Mouse (Mus musculus) forebrain, postnatal 0 days (tissue): ENCODE measurements at regions not wholly inside any gene's neighbourhood (a gene's known extent, or its start where the extent isn't known, plus 50 kb on each side); places are given as distances from the start of the nearest gene placed in this dataset.

Experiments
- ATAC-seq: fragments of 200-750 bp; cut with Nextera tagmentation; 2 replicates; pipeline ENCODE4 v1.8.0; 2017; ENCODE audit warnings: mild to moderate bottlenecking, moderate library complexity
- DNase-seq: peaks from one replicate; pipeline ENCODE4 v3.0.0-alpha.2; 2015
- H3K27ac ChIP-seq: fragments of 300-500 bp; sonication (generic); 2 replicates; pipeline ENCODE4 v1.5.1; 2014; ENCODE audit warnings: low read depth, mild to moderate bottlenecking, antibody characterized with exemption, low read length, moderate library complexity, mixed read lengths
- H3K27me3 ChIP-seq: fragments of 300-500 bp; sonication (generic); 2 replicates; pipeline ENCODE4 v1.6.1; 2014; ENCODE audit warnings: mild to moderate bottlenecking, low read length, mixed read lengths; ENCODE audit not compliant: insufficient read depth
- H3K36me3 ChIP-seq: fragments of 300-500 bp; sonication (generic); 2 replicates; pipeline ENCODE4 v1.6.1; 2014; ENCODE audit warnings: mild to moderate bottlenecking, moderate library complexity; ENCODE audit not compliant: insufficient read depth
- H3K4me1 ChIP-seq: fragments of 300-500 bp; sonication (generic); 2 replicates; pipeline ENCODE4 v1.6.1; 2014; ENCODE audit warnings: antibody characterized with exemption; ENCODE audit not compliant: insufficient read depth
- H3K4me2 ChIP-seq: fragments of 300-500 bp; sonication (generic); 2 replicates; pipeline ENCODE4 v1.6.1; 2014; ENCODE audit warnings: low read depth, mild to moderate bottlenecking, moderate library complexity
- H3K4me3 ChIP-seq: fragments of 300-500 bp; sonication (generic); 2 replicates; pipeline ENCODE4 v1.5.1; 2014; ENCODE audit warnings: low read depth, low read length, mixed read lengths
- H3K9ac ChIP-seq: fragments of 300-500 bp; sonication (generic); 2 replicates; pipeline ENCODE4 v1.6.1; 2014; ENCODE audit warnings: mild to moderate bottlenecking
- H3K9me3 ChIP-seq: fragments of 300-500 bp; sonication (generic); 2 replicates; pipeline ENCODE4 v1.6.1; 2016; ENCODE audit warnings: low read length
- CTCF ChIP-seq: sonication (generic); IDR thresholded peaks from 2 replicates; pipeline ENCODE4 v1.5.1; 2016; ENCODE audit warnings: antibody characterized with exemption, control low read depth, low read depth
- WGBS: fragments of 180-500 bp; shearing (Covaris S2); extraction: QIAGEN DNeasy Blood & Tissue Kit; methylation state at CpG from one replicate; pipeline ENCODE4 v1.1.7; 2014; 5-methylcytosine and 5-hydroxymethylcytosine counted together

GRCm38 (mm10) chr9:91752935-91753334 lies 387.3 kb upstream of the Zic1 start:
- Histone ChIP-seq H3K9me3 (no peaks in the 10 kb centered on the region), H3K4me2 (no peak overlapping the region), H3K27me3 (no peaks in the 10 kb centered on the region), H3K4me3 (no peak overlapping the region), H3K36me3 (no peaks in the 10 kb centered on the region), H3K9ac (no peak overlapping the region), H3K4me1 (no peaks in the 10 kb centered on the region), H3K27ac (no peak overlapping the region)
- 61% methylated on average over 1 of the region's 1 CpGs for WGBS
- ATAC-seq (no peak), DNase-seq (no peak)
- TF ChIP-seq CTCF = no peak

- Histone ChIP-seq H3K36me3 (no peaks in the 10 kb centered on the region), H3K4me3 (no peak overlapping the region), H3K27me3 (no peaks in the 10 kb centered on the region), H3K27ac (no peak overlapping the region), H3K9me3 (no peaks in the 10 kb centered on the region), H3K4me2 (no peak overlapping the region), H3K9ac (no peak overlapping the region), H3K4me1 (no peaks in the 10 kb centered on the region)
- ATAC-seq (no peak), DNase-seq (no peak)
- no peak for TF ChIP-seq CTCF
- 63% methylated on average over 5 of the region's 5 CpGs for WGBS
These were observed 345.5 kb upstream of the Zic1 start for GRCm38 (mm10) chr9:91711106-91711505.

DNA sequence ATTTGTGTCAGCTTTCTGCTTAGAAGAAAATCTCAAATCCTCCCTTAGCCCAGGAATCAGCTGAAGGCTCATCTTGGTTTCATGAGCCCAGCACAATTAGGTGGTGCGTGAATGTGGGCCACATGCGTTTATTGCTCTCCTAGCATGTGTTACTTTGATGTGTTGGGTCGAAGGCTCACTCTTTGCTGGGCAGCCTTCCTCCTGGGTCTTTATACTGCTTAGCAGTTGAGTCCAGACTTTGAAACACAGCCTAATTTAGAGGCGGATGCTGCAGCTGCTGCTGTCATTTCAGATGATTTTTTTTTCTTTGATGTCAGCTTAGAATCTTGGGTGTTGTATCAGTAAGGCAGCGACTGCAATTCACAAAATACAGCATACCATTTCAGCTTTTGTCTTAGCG lies 315.2 kb upstream of the Zic1 start:
- ATAC-seq = no peak
- no peak for TF ChIP-seq CTCF
- H3K4me1 ChIP-seq = no peaks in the 10 kb centered on the region
- H3K36me3 ChIP-seq = no peaks in the 10 kb centered on the region
- 44% methylated on average over 6 of the region's 6 CpGs for WGBS
- no peaks in the 10 kb centered on the region for H3K9me3 ChIP-seq
- H3K4me2 ChIP-seq = no peak overlapping the region
- no peaks in the 10 kb centered on the region for H3K27me3 ChIP-seq
- H3K4me3 ChIP-seq = no peak overlapping the region
- H3K27ac ChIP-seq = no peak overlapping the region
- H3K9ac ChIP-seq = no peak overlapping the region
- DNase-seq = no peak

DNA sequence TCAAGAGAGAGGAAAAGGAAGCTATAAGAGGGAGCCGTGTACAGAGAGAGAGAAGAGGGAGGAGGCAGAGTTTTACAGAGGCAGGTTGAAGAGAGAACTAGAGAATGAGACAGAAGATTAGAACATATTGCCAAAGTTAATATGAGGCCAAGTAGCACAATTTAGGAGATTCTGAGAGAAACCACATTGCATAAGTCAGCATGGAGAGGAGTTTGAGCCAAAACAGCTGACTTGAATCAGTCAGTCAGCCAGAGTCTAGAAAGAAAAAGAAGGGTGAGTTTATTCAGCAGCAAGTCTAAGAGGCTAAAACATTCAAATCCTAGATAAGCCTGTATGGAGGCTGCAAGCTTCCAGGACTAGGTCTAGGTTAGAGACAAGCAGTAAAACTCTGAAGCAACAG lies 301.1 kb upstream of the Zic1 start:
- no peak overlapping the region for H3K4me3 ChIP-seq
- H3K9ac ChIP-seq = no peak overlapping the region
- no peaks in the 10 kb centered on the region for H3K27me3 ChIP-seq
- WGBS = 88% methylated on average over 1 of the region's 1 CpGs
- H3K4me2 ChIP-seq = no peak overlapping the region
- no peak for DNase-seq
- H3K27ac ChIP-seq = no peak overlapping the region
- ATAC-seq = no peak
- H3K4me1 ChIP-seq = no peaks in the 10 kb centered on the region
- H3K36me3 ChIP-seq = no peaks in the 10 kb centered on the region
- no peaks in the 10 kb centered on the region for H3K9me3 ChIP-seq
- no peak for TF ChIP-seq CTCF

- H3K4me2 ChIP-seq = no peak overlapping the region
- no peak overlapping the region for H3K9ac ChIP-seq
- H3K4me3 ChIP-seq = no peak overlapping the region
- ATAC-seq (no peak), DNase-seq (peak; percentile 16)
- no peaks in the 10 kb centered on the region for H3K4me1 ChIP-seq
- no peak overlapping the region for H3K27ac ChIP-seq
- no peaks in the 10 kb centered on the region for H3K27me3 ChIP-seq
- TF ChIP-seq CTCF = no peak
- no peaks in the 10 kb centered on the region for H3K9me3 ChIP-seq
- 47% methylated on average over 2 of the region's 2 CpGs for WGBS
- H3K36me3 ChIP-seq = no peaks in the 10 kb centered on the region
These were observed 294.5 kb upstream of the Zic1 start for GRCm38 (mm10) chr9:91660089-91660488.

- Histone ChIP-seq H3K4me2 (no peak overlapping the region), H3K9ac (no peak overlapping the region), H3K4me3 (no peak overlapping the region), H3K36me3 (no peaks in the 10 kb centered on the region), H3K27me3 (no peaks in the 10 kb centered on the region), H3K9me3 (no peaks in the 10 kb centered on the region), H3K4me1 (no peaks in the 10 kb centered on the region), H3K27ac (no peak overlapping the region)
- ATAC-seq (no peak), DNase-seq (peak; percentile 31)
- WGBS = 28% methylated on average over 4 of the region's 4 CpGs
- peak; percentile 49 for TF ChIP-seq CTCF
These were observed 288.5 kb upstream of the Zic1 start for GRCm38 (mm10) chr9:91654071-91654470.

DNA sequence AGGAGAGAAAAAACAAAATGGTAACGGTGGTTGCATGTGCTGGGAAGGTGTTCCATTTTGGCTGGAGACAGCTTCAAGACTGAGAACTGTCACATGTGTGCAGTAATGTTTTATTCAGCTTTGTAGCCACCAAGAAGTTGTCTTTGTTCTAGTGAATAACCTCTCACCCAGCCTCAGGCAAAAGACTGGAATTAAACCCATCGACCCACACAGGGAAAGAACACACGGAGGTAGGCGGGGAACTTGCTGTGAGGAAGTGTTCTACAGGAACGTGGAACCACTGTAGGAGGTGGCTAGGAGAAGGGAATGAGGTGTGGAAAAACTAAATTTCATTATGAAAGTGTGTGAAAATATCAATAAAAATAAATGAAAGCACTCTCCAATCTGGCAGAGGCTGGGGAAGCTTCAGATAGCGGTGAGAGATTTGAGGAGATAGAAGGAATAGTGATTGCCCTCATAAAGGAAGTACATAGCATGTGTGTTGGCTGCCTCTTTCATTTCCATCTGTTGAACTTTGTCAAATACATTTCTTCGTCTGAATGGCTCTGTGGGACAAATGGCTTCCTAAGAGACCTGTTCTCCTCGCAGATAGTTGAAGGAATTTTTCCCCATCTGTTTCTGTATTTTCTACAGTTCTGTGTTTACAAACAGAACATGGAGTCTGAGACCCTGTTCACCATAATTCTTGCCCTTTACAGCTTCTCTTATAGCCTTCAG lies 286.9 kb upstream of the Zic1 start:
- DNase-seq = no peak
- H3K4me2 ChIP-seq = no peak overlapping the region
- no peaks in the 10 kb centered on the region for H3K27me3 ChIP-seq
- H3K4me3 ChIP-seq = no peak overlapping the region
- H3K9ac ChIP-seq = no peak overlapping the region
- no peaks in the 10 kb centered on the region for H3K9me3 ChIP-seq
- TF ChIP-seq CTCF = no peak
- no peaks in the 10 kb centered on the region for H3K36me3 ChIP-seq
- 56% methylated on average over 8 of the region's 8 CpGs for WGBS
- H3K27ac ChIP-seq = no peak overlapping the region
- no peaks in the 10 kb centered on the region for H3K4me1 ChIP-seq
- ATAC-seq = no peak
